Mouse (Mus musculus): ENCODE measurements around the gene Eefsec. TPM values are rescaled to one million over a fixed set of nuclear protein-coding genes. Genes with fewer than 3 reads are reported as not detected.

The Eefsec gene
- total RNA-seq, 1 experiment from 2014 or later = 15.0 TPM

DNA sequence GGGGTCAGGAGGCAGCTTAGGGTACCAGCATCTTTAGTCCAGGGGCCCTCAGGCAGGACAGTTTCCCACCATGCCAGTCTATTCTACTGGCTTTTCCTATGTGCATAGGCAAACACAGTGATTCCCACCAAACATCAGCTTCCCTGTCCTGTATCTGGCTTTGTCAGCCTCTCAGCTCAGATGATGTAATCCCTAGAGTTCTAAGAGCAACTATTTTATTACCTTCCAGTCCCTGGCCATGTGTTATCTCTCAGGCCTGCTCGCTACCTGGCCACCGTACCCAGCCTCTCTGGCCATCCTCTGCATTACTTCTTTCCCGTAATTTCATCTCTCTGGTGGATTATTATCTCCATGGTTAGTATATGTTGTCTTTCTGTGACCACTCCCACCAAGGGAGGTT lies 185.7 kb downstream of the Eefsec start:
- no peak for DNase-seq

DNA sequence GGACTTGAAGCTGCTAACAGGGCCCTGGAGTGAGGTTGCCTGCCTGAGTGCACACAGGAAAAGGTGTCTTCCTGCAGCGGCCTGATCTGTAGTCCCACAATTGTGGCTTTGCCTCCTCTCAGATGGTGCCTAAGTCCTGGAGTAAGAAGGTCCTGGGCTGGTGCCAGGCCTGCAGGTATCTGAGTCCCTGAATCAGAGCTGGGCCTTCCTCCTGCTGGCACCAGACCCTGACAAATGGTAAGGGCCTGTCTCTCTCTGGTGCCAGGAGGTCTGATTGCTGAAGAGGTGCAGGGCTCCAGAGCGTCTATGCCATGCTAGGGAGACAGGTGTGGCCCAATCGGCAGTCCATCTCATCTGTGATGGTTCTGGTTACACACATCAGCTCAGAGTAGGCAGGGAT lies 186.7 kb downstream of the Eefsec start:
- no peak for DNase-seq

DNA sequence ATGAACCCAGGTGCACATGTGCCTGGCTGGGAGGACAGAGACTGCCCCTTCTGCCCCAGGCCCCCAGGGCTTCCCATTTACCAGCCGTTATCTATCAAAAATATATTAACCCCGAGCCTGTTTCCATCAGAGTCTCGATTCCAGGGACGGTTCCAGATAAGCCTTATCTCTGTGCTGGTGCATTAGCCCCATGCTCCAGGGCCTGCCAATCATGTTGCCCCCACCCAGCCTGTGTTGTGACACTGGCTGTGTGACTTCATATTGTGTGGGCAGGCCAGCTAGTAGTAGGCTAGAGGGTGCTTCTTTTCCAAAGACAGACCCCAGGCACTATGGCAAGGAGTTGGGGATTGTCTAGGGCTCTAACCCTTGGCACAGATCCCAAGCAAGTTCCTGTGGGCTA lies 190.9 kb downstream of the Eefsec start:
- DNase-seq = no peak

DNA sequence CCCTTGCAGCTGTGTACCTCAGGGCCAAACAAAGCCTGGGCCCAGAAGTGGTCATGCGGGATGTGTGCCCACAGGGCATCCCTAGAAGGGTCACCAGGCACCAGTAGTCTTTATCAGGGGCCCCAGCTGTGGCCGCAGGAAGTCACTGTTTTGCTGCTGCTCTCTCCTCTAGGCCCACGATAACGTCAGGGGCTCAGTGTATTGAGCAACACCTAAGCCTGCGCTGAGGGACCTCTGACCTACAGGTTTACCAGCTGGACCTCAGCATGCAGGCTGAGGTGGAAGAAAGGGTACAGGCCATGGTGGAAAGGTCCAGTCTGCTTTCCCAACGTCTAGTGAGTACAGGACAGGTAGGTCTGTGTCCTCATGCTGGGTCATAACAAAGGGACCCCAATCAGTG lies 192.3 kb downstream of the Eefsec start:
- no peak for DNase-seq

DNA sequence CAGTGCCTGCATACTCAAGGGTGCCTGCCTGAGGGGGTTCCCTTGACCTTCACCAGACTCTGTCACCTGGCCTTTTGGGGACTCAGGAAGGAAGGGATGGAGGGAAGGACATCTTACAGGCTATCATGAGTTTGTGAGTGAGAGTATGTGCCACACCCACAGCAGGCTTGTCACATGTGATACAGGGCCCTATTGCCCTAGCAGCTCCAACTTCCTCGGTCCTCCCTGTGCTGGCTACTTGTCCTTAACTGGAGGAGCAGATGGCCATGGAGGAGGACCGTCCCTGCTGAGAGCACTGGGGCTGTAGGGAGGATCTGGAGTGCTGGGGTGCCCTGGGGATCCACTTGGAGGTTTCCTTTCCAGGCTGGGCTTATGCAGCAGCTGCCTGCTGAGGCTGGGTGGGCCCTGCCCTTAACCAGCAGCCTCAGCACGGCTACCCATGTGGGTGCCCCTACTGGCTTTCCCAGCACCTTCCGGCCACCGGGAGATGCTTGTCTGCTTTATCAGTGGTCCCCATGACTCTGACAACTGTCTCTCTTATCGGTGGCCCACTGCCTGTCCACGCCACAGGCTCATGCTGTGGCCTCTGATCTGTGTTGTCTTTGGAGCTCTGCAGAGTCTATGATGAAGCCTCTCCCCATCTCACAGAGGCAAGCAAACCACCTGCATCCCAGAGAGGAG lies 194.4 kb downstream of the Eefsec start:
- no peak for DNase-seq

DNA sequence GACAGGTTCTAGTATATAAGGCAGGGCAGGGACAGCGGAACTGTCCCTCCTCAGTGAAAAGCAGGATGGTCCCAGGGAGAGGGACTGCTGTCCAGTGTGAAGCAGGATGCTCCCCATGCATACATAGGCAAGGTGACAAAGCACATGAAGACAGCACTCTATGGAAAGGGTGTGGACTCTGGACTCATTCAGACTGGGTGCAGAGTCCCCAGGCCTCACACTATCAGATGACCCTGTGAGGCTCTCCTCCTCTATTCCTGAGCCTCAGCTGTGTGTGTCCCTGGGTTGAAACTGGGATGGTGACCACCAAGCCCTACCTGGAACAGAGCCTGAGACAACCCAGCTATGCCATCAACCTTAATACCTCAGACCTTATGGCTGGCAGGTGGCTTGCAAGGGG lies 194.9 kb downstream of the Eefsec start:
- DNase-seq = no peak

DNA sequence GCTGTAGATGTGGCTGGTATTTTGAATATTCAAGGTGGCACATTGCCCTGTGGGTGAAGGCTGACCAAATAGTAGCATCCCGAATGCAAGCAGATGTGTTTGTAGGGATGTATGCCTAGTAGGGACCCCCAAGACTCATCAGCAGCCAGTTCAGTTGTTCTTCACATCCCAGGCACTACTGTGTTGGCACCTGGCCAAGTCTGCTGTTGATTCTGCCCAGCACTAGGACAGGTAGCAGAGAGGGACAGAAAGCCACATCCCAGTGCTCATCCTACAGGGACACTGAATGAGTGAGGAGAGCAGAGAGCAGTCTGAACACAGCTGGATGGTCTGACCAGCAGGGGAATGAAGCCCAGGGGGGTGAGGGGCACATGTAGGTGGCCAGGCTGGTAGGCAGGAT lies 197.1 kb downstream of the Eefsec start:
- DNase-seq = no peak

DNA sequence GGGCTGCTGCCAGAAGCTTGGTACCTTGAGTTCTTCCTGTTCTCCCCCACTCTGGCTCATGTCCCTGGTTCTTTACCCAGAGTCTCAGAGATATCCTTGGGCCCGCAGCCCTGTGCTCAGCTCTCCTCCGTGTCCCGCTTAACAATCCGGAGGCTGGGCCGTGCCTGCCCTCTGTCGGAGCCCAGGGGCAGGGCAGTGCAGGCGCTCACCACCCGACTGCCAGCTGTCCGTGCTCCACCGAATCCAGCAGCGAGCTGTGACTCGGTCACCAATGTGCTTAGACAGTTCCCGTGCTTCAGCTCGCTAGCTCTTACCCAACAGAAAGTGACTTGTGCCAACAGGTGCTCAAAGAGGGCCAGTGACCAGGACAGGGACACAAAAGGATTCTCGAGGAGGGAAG lies 203.7 kb downstream of the Eefsec start:
- DNase-seq = peak; percentile 81

DNA sequence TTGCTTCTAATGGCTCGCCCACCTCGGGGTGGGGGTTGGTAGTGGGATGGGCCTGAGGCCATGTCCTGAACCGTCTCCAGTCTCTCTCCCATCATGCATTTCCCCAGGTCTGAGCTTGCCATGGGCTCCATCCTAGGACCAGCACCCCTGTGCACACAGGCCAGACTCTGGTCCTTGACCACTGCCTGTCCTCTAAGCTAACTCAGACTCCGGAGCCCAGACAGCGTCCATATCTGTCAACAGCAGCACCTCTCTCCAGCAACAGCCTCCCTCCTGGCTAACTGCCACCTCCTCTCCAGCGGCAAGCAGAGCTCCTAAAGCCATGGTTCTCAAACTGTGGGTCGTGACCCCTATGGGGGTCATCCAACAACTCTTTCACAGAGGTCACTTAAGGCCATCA lies 209.8 kb downstream of the Eefsec start:
- DNase-seq = no peak

DNA sequence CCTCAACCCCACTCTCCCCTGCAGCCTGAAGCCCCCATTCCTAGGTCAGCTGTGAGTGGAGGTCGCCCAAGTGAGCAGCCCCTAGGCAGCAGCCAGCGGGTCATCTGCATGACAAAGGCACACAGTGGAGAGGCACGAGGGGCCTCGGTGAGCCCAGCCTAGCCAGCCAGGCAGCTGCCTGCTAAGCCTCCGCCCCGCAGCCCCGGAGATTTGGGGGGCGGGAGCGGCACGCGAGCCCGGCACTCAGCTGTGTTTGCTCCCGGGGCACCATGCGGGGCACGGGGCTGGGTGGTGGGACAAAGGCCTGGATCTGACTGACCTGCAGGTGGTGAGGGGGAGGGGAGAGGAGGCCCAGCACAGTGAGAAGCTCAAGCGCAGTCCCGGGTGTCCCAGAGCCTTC lies 210.4 kb downstream of the Eefsec start:
- DNase-seq = no peak

DNA sequence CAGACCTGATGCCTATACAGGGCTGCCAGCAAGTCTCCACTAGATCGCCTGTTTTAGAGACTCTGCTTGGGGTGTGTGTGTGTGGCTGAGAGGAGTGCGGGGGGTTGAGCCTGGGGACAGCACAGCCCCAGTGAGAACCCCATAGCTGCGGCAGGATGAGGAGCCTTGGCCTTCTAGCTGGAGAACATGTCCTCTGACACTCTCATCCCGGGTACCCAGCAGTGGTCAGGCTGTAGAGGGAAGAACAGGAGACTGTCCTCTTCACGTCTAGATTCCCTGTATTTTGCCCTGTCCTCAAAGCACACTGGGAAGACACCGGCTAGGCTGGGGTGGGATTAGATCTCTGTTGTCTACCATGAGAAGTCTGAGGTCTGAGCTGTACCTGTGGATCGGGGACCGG lies 210.9 kb downstream of the Eefsec start:
- DNase-seq = no peak

DNA sequence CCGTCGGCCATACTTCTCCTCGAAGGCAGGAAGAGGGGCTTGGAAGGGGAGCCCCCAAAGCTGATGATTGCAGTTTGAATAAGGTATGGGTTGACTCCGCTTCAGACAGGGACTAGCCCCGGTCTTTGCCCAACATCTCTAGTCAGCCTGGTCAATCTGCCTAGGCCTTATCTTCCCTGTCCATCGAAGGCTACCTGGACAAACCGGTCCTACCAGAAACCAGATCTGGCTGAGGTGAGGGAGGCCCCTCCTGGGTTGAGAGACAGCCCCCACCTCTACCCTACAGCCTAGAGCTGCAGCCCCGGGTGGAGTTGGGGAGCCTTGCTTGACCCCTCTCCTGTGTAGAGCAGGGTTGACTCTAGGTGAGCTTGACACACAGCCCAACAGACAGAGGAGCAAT lies 212.3 kb downstream of the Eefsec start:
- no peak for DNase-seq

DNA sequence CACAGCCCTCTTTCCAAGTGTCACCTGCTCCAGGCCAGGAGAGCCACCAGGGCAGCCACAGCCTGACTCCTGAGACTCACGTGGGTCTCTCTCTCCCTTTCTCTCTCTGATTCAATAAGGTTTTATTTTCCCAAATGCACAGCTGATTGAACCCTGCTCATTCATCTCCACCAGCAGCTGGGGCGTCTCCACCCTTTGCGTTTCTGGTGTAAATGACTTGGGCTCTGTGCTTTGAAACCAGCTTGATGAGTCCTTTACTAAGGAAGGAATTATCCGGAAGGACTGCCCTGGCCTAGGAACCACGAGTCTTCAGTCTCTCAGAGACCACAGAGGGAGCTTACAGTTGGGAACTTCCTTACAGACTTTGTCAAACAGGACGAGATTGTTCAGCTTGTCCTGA lies 214.1 kb downstream of the Eefsec start:
- no peak for DNase-seq

DNA sequence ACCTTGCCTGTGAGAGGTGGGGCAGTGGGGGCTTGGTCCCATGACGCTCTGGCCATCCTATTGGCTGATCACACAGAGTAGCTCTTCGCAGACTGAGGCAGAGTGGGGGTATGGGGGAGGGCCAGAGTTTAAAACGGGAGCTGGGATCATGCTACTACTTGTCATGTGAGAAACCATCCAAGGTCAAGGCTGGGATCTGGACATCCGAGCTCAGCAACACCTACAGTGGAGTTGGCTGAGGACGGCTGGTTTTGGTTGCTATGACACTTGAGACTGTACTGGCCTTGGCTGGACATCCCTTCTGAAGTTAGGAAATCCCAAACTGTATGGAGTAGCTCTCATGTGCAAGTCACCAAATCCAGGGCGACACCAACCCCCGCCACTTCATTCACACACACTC lies 214.5 kb downstream of the Eefsec start:
- DNase-seq = no peak

DNA sequence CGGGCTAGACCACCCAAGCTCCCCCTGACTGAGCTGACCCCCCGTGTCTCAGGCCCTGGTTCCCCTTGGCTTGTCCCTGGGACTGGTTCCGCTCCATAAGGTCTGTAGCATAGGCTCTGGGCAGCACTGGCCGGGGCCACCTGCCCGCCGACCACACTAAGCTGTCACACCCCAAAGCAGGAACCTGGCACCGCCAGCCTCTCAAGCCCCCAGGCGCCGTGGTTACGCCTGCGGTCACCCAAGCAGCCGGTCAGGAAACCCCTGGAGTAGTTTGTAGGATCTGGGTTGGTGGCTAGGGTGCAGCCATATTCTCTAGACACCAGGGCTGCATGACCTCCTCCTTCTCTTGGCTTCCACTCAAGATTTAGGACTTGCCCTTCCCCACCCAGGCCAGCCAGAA lies 217.1 kb downstream of the Eefsec start:
- DNase-seq = no peak

DNA sequence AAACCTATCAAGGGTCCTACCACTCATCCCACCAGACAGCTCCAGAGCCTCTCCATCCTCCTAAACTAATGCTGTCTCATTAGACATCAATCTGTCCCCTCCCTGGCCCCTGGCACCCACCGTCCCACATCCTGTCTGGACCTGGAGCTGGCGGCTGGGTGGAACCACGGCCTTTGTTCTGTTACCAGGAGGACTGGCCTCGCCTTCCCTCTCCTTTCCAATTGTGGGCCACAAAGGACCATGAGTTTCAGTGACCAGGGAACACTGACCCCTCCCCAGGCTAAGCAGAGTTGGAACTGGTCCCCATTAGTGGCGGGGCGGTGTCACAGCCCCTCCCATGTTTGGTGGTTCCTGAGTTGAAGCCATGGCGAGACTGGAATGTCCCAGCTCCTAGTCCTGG lies 218.8 kb downstream of the Eefsec start:
- no peak for DNase-seq

DNA sequence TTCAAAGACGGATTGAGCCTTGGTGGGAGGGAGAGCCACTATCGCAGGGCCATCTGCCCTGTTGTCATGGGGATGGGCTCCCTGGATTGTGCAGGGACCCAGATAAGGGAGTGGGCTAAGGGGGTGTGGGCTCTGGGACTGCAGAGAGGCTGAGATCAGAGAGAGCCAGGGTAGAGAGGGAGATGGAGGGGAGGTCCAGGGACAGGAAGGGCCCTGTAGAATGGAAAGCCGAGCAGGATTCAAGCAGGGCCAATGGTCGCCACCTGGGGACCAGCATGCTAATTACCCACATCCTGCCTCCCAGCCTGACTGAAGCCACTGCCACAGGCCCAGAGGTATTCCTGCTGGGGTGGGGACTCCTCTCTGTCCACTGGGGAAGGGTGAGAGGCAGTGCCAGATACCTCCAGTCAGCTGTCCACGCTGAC lies 219.8 kb downstream of the Eefsec start:
- DNase-seq = peak; percentile 13

DNA sequence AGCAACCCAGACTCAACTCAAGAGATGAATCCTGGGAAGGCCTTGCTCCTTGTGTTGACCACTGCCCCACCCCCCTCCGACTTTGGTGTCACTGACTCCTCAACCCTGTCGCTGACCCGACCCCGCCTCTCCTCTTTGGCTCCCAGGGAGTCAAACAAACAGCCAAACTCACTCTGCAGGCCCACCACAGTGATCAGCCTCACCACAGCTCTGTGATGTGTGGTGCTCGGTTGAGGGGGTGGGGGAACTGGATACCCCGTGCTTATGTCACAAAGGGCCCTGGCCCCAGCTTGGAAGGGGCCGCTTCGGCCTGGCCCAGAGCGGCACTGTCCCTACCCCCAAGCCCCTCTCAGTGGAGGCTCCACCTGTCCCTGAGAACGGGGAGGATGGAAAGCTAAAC lies 224.4 kb downstream of the Eefsec start, which contains the start of gene Dnajb8:
Gene Dnajb8 (plus strand): TSS at position 301 of the 400 bp plus-strand sequence.
- DNase-seq = no peak

DNA sequence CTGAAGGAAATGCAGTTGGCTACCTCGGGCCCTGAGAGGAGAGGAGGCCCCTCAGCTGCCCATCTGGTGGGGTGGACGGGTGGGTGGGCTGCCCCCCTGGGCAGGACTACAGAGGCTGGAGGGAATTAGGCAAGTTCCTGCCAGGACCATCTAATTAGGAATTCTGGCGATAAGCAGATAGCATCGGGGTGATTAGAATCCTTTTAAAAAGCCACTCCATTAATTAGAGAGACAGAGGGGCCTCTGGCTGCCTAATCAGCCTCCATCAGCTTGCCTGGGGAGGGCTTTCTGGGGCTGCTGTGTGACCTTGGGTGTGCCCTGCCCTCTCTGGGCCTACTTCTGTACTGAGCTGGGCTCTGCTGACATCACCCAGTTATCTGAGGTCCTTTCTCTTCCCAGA lies 227.2 kb downstream of the Eefsec start:
- no peak for DNase-seq

DNA sequence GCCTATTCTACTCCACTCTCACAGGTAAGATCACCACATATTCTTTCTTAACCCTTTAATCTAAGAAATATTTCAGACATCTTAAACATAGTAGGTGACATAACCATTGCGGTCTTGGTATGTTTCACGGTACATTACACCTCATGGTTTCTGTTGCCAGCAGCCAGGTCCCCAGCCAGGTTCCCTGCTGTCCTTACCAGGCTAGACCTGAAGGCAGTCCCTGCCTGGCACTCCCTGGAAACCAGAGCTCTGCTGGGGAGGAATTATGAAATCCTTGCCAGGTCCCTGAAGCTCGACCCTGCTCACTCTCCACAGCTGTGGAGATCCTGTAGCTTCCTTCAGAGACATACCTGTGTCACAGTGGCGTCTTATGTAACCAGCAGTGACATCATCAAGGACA lies 230.1 kb downstream of the Eefsec start:
- no peak for DNase-seq

DNA sequence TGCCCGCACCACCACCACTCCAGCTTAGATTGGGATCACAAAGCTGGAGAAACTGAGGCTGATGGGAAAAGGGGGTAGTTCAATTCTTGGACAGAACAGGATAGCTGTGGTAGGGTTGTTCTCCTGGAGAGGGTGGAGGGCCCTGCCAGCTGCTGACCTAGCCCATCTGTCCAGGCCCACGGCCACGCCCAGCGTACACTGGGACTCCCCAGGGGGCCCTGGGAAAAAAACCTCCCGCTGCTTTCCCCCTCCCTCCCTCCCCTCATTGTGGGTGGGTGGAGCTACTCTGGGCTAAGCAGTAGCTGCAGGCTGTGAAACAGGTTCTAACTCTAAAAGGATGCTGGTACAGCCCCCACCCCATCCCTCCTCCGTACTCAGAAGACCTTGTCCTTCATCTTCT lies 230.5 kb downstream of the Eefsec start:
- DNase-seq = no peak

DNA sequence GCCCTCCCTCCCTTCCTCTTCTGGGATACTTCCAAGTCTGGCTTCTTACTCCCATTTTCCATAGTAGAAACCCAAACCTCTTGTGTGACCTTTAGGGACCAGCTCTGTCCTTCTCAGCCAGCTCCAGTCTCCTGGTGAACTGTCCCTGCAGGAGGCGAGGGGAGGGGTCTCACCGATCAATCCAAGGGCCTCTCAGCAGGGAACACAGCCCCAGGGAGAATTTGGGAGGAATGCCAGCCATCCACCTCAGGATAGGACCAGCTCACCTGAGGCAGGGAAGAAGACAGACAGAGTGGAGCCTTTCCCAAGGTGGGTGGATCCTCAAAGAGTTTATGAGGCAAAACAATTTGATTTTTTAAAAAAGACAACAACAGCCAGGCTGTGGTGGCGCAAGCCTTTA lies 236.2 kb downstream of the Eefsec start:
- no peak for DNase-seq

DNA sequence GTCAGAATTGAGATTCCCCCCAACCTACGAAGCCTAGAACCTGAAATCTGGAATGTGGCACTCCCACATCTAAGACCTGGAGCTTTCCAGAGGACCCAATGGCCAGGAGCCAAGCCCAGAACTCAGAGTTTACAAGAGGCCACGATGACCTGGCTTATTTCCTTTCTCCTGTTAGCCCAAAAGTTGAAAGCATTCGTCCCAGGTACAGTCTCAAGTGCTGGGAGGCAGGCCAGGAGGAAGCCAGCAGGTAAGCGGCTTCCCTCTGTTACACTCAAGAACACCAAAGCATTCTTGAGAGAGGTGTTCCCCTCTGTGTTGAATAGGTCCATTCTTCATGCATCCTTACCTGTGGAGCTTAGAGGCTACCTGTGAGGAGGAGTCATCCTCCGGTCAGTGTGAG lies 236.9 kb downstream of the Eefsec start:
- no peak for DNase-seq

DNA sequence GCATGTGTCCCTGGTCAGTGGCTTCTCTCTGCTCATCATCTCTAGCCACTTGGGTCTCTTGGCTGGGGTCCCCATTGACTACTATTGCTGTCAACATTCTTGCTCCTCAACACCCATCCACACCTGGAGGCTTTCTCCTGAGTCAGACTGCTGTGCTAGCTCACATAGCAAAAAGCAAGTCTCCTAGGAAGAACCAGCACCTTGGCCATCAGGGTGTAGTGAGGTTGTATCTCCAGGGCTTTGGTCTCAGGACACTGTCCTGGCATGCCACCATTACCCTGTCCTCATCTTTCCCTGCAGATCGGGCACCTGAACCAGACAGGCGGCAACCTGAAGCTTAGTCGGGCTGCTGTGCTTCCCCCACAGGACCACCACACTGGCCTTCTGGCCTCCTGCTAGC lies 238.0 kb downstream of the Eefsec start:
- no peak for DNase-seq
